Mouse (Mus musculus) B cell, adult 2 months (primary cell): Measurements from ENCODE around the gene Me3.

Source experiments
- DNase-seq, 2 experiments: peaks; one replicate each; pipeline ENCODE4 v3.0.0; 2022

The Me3 gene

GRCm38 (mm10) chr7:89632342-89633251 lies at the start of gene Me3:
Me3 (plus strand) TSS chr7:89632392.
- DNase-seq: peak in 1 of 2 experiments; percentile 6

- DNase-seq: no peak
Observed at GRCm38 (mm10) chr7:89590039-89590438, 42.2 kb upstream of the Me3 start.

DNA sequence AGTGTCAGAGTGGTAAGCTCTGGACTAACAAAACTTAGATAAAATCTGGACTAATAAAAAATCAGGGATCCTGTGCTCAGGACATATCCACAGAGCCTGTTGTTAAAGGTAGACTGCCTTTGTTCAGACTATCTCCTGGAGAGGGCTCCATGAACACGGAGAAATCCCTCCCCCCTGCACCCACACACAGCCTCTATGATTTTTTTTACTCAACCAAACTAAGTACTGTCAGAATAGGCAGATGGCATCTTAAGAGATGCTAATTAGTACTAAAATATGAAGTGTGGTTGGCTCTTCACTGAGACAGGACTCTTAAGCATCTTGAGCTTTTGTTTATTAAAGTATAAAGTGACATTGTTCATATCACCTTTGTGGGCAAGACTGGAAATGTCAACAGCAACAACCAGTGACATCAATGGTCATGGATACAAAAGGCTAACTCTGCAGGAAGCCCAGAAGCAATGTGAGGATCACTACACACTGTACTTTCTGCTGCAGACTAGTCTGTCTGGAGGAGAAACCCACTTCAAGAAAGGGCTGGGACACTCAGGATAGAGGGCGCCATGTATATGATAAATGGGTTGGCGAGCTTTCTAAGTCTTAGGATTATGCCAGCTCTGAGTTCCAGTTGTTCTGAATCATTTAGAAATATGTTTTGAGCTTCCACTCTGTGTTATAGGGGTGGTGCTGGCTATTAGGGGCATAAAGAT lies 41.5 kb upstream of the Me3 start:
- no peak for DNase-seq

- no peak for DNase-seq
Observed at GRCm38 (mm10) chr7:89595813-89596212, 36.4 kb upstream of the Me3 start.

- no peak for DNase-seq
Observed at GRCm38 (mm10) chr7:89605589-89606536, 26.3 kb upstream of the Me3 start.

DNA sequence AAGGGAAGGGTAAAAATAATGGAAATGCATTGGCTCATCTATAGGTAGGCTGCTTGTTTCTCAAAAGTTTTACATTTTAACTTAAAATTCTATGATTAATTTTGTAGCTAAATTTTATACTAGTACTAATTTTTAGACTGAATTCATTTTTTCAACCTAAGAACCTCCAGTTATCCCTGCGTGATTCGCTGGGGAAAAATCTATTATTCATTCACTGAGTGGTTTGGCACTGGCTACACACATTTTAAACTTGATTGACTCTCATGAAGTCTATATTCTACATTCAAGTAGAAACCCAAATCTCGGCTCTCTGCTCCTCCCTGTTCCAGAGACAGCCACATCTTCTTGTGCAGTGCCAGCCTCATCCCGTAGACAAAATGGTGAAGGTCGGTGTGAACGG lies 24.9 kb upstream of the Me3 start:
- DNase-seq: no peak

GRCm38 (mm10) chr7:89611236-89611635 lies 21.0 kb upstream of the Me3 start:
- no peak for DNase-seq

- DNase-seq: no peak
Observed at GRCm38 (mm10) chr7:89616235-89616634, 16.0 kb upstream of the Me3 start.

- DNase-seq: no peak
Observed at GRCm38 (mm10) chr7:89623331-89623730, 8.9 kb upstream of the Me3 start.

DNA sequence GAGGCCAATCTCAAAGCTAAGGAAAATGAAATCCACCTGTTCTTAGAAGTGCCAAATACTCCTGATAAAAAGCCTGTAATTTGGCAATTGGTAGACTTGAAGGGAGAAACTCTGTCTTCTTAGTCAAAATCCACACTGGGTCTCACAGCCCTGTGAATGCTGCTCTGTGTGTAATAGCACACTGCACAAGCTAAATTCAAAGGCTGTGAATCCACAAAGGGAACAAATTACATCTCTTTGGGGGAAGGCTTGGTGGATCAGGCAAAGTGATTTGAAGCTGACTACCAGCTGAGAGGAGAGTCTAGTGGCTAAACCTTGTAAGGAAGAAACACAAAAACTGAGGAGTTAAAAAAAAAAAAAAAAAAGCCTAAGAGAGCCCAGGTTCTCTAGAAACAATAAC lies 4.8 kb upstream of the Me3 start:
- DNase-seq: no peak

DNA sequence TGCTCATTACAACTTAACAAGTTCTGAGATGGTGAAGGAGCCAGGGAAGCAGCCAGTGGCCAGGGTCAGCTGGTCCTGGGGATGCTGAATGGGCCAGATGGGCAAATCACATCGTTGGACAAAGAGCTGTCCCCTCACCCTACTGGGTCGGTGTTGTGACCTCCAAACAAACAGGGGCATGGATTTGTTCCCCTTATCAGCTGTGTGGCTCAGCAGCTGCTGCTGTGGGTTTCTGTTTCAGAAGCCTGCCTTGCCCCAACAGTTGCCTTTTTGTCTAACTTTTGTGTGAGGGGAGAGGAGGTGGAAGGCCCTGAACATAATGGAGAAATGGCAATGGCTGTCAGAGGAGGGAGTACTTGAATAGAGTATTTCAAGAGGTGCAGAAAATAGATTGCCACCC lies 4.2 kb upstream of the Me3 start:
- no peak for DNase-seq

GRCm38 (mm10) chr7:89629006-89629405 lies 3.2 kb upstream of the Me3 start:
- no peak for DNase-seq

- no peak for DNase-seq
Observed at GRCm38 (mm10) chr7:89629914-89630313, 2.3 kb upstream of the Me3 start.

DNA sequence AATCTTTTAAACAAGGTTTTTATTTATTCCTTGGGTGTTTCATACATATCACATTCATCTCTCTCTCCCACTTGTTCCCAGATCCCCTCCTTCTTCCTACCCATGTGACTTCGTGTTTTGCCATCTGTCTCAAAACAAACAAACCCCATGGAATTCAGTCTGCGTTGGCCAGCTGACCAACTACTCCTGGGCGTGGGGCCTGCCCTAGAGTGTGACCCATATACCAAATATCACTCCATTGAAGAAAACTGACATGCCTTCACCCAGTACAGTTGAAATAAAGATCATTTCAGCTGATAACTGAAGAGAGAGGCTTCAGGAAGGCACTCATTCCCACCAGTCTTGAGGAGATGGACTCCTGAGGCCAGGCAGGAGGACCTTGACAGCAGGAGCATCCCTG lies 1.4 kb upstream of the Me3 start:
- DNase-seq: no peak

DNA sequence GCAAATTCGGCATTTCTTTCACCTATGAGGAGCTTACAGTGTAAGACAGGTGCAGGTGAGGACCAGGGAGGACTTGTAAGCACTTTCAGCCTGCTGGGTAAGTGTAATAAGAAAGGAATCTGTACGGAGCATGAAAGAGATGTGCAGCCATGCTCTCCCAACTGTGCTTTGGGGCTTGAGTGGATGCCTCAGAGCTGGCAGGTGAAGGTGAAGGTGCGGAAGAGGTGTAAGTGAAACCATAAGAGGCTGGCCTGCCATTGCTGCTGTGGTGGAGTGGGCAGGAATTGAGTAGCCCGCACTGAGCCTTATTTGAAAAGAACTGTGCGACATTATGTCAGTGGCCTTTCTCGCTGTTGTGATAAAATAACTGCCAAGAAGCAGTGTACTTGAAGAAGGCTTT lies 8.3 kb downstream of the Me3 start:
- DNase-seq: no peak

- DNase-seq: no peak
Observed at GRCm38 (mm10) chr7:89640944-89641661, 8.9 kb downstream of the Me3 start.

- DNase-seq: no peak
Observed at GRCm38 (mm10) chr7:89645015-89645414, 12.8 kb downstream of the Me3 start.

GRCm38 (mm10) chr7:89647864-89648263 lies 15.7 kb downstream of the Me3 start:
- no peak for DNase-seq

- no peak for DNase-seq
Observed at GRCm38 (mm10) chr7:89657183-89657582, 25.0 kb downstream of the Me3 start.

- DNase-seq: no peak
Observed at GRCm38 (mm10) chr7:89657692-89658212, 25.6 kb downstream of the Me3 start.

GRCm38 (mm10) chr7:89664197-89664596 lies 32.0 kb downstream of the Me3 start:
- no peak for DNase-seq

- DNase-seq: no peak
Observed at GRCm38 (mm10) chr7:89666361-89666760, 34.2 kb downstream of the Me3 start.
